8 mouse cellular contexts compared by ENCODE assay signal in the genomic region with DNA sequence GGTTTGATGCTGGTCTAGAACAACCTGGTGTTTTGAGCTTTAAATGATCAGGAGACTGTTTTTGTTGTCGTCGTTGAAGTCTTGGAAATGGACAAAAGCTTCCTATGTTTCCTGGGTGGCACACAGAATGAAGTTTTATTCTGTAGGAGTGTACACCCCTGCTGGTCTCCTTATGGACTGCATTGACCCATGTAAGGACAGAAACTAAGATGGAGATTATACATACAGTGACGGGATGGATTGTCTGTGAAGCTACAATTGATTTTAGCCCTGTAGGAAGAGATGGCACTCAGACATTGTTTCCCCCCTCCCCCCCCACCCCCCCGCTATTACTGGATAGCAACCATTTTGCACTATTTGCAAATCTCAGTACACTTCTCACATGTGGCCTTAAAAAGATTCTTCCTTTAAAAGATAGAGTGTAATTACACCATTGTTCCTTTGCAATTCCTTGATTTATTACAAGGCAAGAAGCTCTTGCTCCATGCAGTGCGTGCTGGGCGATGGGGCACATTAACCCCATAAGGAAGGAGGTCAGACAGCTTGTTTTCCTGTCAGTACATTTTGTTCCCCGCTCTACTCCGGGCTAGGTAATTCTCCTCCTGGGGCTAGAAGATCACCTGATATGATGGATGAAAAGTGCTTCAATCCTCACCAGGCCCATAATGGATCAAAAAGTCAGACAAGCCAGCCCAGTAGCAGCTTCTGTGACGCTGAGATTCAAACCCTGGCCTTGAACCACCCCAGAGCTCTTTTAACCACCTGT. TPM values are rescaled to one million over a fixed set of nuclear protein-coding genes. Genes with fewer than 3 reads are reported as not detected.
DNase-seq lines count a peak whose midpoint lies in the region; ATAC-seq and TF ChIP-seq lines count a peak whose summit lies in the region.

No protein-coding gene starts in this region.

- no peaks in the 10 kb centered on the region for H3K36me3 ChIP-seq in heart, embryonic 16.5 days (ENCODE audit: control insufficient read depth, insufficient read depth)
- peaks cover 0 to 10% of the 10 kb centered on the region in 2 experiments; a peak in 2 of 4 replicates for H3K36me3 ChIP-seq in MEL (ENCODE audit: control insufficient read depth in 1 of 2, insufficient read depth in 2 of 2, low read length in 2 of 2)
- no peaks in the 10 kb centered on the region for H3K36me3 ChIP-seq in forebrain, embryonic 10.5 days (replicated peaks)
- no peaks in the 10 kb centered on the region for H3K36me3 ChIP-seq in liver, embryonic 12.5 days
- no peaks in the 10 kb centered on the region for H3K36me3 ChIP-seq in stomach, embryonic 14.5 days (ENCODE audit: control insufficient read depth, insufficient read depth, low read length)

- WGBS in heart, embryonic 16.5 days = 34% methylated on average over 9 of the region's 9 CpGs
- 43% methylated on average over 9 of the region's 9 CpGs for WGBS in forebrain, embryonic 10.5 days
- WGBS in liver, embryonic 12.5 days (ENCODE audit: insufficient replicate concordance) = 31% methylated on average over 9 of the region's 9 CpGs
- WGBS in stomach, embryonic 14.5 days = 24% methylated on average over 9 of the region's 9 CpGs

- TF ChIP-seq EP300 in MEL (IDR thresholded peaks at IDR 0.05; ENCODE audit: low read depth in 1 of 2, low read length in 2 of 2) = no peak

- H3K27ac ChIP-seq in heart, embryonic 16.5 days (ENCODE audit: low read length) = peak overlapping the region; percentile 39; the same call in 1 of the 2 replicates
- H3K27ac ChIP-seq in MEL (ENCODE audit: control insufficient read depth, low read depth, low read length) = no peak overlapping the region
- peak overlapping the region; percentile 91 for H3K27ac ChIP-seq in forebrain, embryonic 10.5 days
- 0 out of 2 replicates have a peak overlapping the region, but pooled peaks have one; percentile 26 for H3K27ac ChIP-seq in liver, embryonic 12.5 days
- no peak overlapping the region for H3K27ac ChIP-seq in stomach, embryonic 14.5 days (ENCODE audit: low read length)

- H3K4me2 ChIP-seq in heart, embryonic 16.5 days (ENCODE audit: low read depth, low read length) = peak overlapping the region; percentile 91
- H3K4me2 ChIP-seq in liver, embryonic 12.5 days = peak overlapping the region; percentile 82
- H3K4me2 ChIP-seq in stomach, embryonic 14.5 days (replicated peaks; ENCODE audit: low read depth, low read length) = peak overlapping the region; percentile 58

- peak overlapping the region; percentile 60 for H3K9ac ChIP-seq in heart, embryonic 16.5 days (ENCODE audit: low read length)
- H3K9ac ChIP-seq in MEL (ENCODE audit: control insufficient read depth, low read depth, low read length, poor library complexity, severe bottlenecking) = 0 out of 2 replicates have a peak overlapping the region, but pooled peaks have one; percentile 40
- H3K9ac ChIP-seq in liver, embryonic 12.5 days = peak overlapping the region; percentile 40; the same call in 1 of the 2 replicates
- no peak overlapping the region for H3K9ac ChIP-seq in stomach, embryonic 14.5 days (replicated peaks; ENCODE audit: low read depth, low read length)

- H3K4me3 ChIP-seq in heart, embryonic 16.5 days (ENCODE audit: low read length) = peak overlapping the region; percentile 81
- peak overlapping the region; percentile 51 to 99 for H3K4me3 ChIP-seq in MEL (ENCODE audit: control insufficient read depth in 1 of 2, insufficient read depth in 1 of 2, low read depth in 2 of 2, low read length in 2 of 2)
- peak overlapping the region; percentile 85 for H3K4me3 ChIP-seq in forebrain, embryonic 10.5 days
- H3K4me3 ChIP-seq in liver, embryonic 12.5 days = peak overlapping the region; percentile 78
- H3K4me3 ChIP-seq in stomach, embryonic 14.5 days (ENCODE audit: low read depth, low read length) = peak overlapping the region; percentile 57

- H3K79me2 ChIP-seq in MEL (ENCODE audit: control insufficient read depth, insufficient read depth, low read length, poor library complexity) = peaks cover 11% of the 10 kb centered on the region

- no peaks in the 10 kb centered on the region for H3K27me3 ChIP-seq in heart, embryonic 16.5 days (ENCODE audit: control insufficient read depth, insufficient read depth, low read length)
- peaks cover 0 to 21% of the 10 kb centered on the region in 2 experiments; a peak in 2 of 4 replicates for H3K27me3 ChIP-seq in MEL (ENCODE audit: control insufficient read depth in 1 of 2, insufficient read depth in 2 of 2, low read length in 2 of 2)
- no peaks in the 10 kb centered on the region for H3K27me3 ChIP-seq in forebrain, embryonic 10.5 days (ENCODE audit: poor library complexity, severe bottlenecking)
- H3K27me3 ChIP-seq in liver, embryonic 12.5 days (replicated peaks) = 0 out of 2 replicates have a peak, but pooled peaks cover 3% of the 10 kb centered on the region
- no peaks in the 10 kb centered on the region for H3K27me3 ChIP-seq in stomach, embryonic 14.5 days (ENCODE audit: control insufficient read depth, insufficient read depth, low read length)

- TF ChIP-seq CTCF in MEL (IDR thresholded peaks at IDR 0.05 in 2 of 3, conservative IDR thresholded peaks at IDR 0.05 in 1 of 3; ENCODE audit: control insufficient read depth in 1 of 3, insufficient read depth in 1 of 3, low read depth in 2 of 3, low read length in 3 of 3, poor library complexity in 1 of 3, severe bottlenecking in 1 of 3) = no peak

- peaks cover 8% of the 10 kb centered on the region for H3K4me1 ChIP-seq in heart, embryonic 16.5 days (ENCODE audit: control insufficient read depth, insufficient read depth, low read length)
- peaks cover 0 to 8% of the 10 kb centered on the region in 2 experiments; a peak in 2 of 4 replicates for H3K4me1 ChIP-seq in MEL (ENCODE audit: control insufficient read depth in 1 of 2, insufficient read depth in 2 of 2, low read length in 2 of 2)
- H3K4me1 ChIP-seq in forebrain, embryonic 10.5 days = peaks cover 22% of the 10 kb centered on the region
- peaks cover 25% of the 10 kb centered on the region for H3K4me1 ChIP-seq in liver, embryonic 12.5 days
- peaks cover 6% of the 10 kb centered on the region; the same call in 1 of the 2 replicates for H3K4me1 ChIP-seq in stomach, embryonic 14.5 days (ENCODE audit: control insufficient read depth, insufficient read depth, low read length)

- no peak for TF ChIP-seq POLR2A in MEL (IDR thresholded peaks at IDR 0.05; ENCODE audit: control insufficient read depth in 1 of 2, insufficient read depth in 1 of 2, low read depth in 1 of 2, low read length in 2 of 2, poor library complexity in 1 of 2)

- no peak for ATAC-seq in heart, embryonic 16.5 days (replicated peaks; ENCODE audit: extremely low read depth, insufficient read depth, low FRiP score)
- peak; percentile 52 for ATAC-seq in liver, embryonic 12.5 days
- no peak; the same call in 1 of the 2 replicates for ATAC-seq in stomach, embryonic 14.5 days (ENCODE audit: insufficient number of reproducible peaks, insufficient read depth, low FRiP score, low read depth)

- H3K9me3 ChIP-seq in heart, embryonic 16.5 days (replicated peaks; ENCODE audit: control insufficient read depth, low read length) = no peaks in the 10 kb centered on the region
- H3K9me3 ChIP-seq in MEL (replicated peaks; ENCODE audit: insufficient read depth, low read length) = no peaks in the 10 kb centered on the region
- no peaks in the 10 kb centered on the region for H3K9me3 ChIP-seq in forebrain, embryonic 10.5 days
- no peaks in the 10 kb centered on the region for H3K9me3 ChIP-seq in liver, embryonic 12.5 days (replicated peaks)
- H3K9me3 ChIP-seq in stomach, embryonic 14.5 days (ENCODE audit: control insufficient read depth, low read depth, low read length) = no peaks in the 10 kb centered on the region

- no peak for DNase-seq in heart, adult 8-10 months (ENCODE audit: low spot score)
- no peak for DNase-seq in MEL (ENCODE audit: low read depth, low spot score)
- DNase-seq in forebrain, embryonic 10.5 days (ENCODE audit: extremely low spot score, low spot score) = no peak
- no peak for DNase-seq in urinary bladder, adult 2 months (ENCODE audit: low spot score)
- DNase-seq in urinary bladder, postnatal 10 days (ENCODE audit: low spot score) = no peak

- no peak for TF ChIP-seq RAD21 in MEL (IDR thresholded peaks at IDR 0.05; ENCODE audit: low read depth, low read length)

TF ChIP-seq in MEL, 35 proteins besides CTCF, POLR2A, EP300 and RAD21:
- TF ChIP-seq POLR2AphosphoS2 (IDR thresholded peaks at IDR 0.05; ENCODE audit: low read length) (no peak), USF2 (IDR thresholded peaks at IDR 0.05; ENCODE audit: borderline replicate concordance in 1 of 2, insufficient read depth in 1 of 2, low read depth in 1 of 2, low read length in 2 of 2) (no peak), GABPA (IDR thresholded peaks at IDR 0.05; ENCODE audit: low read depth, low read length) (no peak), MYB (IDR thresholded peaks at IDR 0.05; ENCODE audit: low read depth, low read length) (no peak), GATA1 (IDR thresholded peaks at IDR 0.05; ENCODE audit: low read depth, low read length) (no peak), KAT2A (conservative IDR thresholded peaks at IDR 0.05; ENCODE audit: low read depth, low read length) (no peak), ETS1 (IDR thresholded peaks at IDR 0.05; ENCODE audit: low read depth, low read length) (no peak), USF1 (IDR thresholded peaks at IDR 0.05; ENCODE audit: low read depth, low read length) (no peak), MXI1 (IDR thresholded peaks at IDR 0.05; ENCODE audit: low read depth, low read length) (no peak), E2F4 (IDR thresholded peaks at IDR 0.05; ENCODE audit: borderline replicate concordance, low read depth, low read length) (no peak), TBP (IDR thresholded peaks at IDR 0.05; ENCODE audit: low read depth, low read length) (no peak), MAFK (IDR thresholded peaks at IDR 0.05; ENCODE audit: borderline replicate concordance, low read depth, low read length) (no peak), CHD2 (IDR thresholded peaks at IDR 0.05; ENCODE audit: low read length) (no peak)
TF ChIP-seq in MEL: peak in this region for 0.

RNA-seq across cellular contexts. Expression of gene Lars2, which starts 0.6 kb away (rescaled TPM):
- polyA plus RNA-seq in heart, embryonic 16.5 days (2015; fragmentation: Nextera tagmentation; extraction: Ambion mirVana) = 547 and 728 TPM in 2 replicates
- 100 to 1,000 TPM in 1 of 4 experiments, 10 to 100 TPM in 3; 34.5 to 140 (median 60.6) TPM for total RNA-seq in heart, adult 8-10 months (2022)
- total RNA-seq in MEL (2012; rRNA removed) = 10,095 and 12,669 TPM in 2 replicates
- polyA plus RNA-seq in MEL (2012; ENCODE audit: insufficient read depth in 1 of 2, insufficient read length in 2 of 2, low read depth in 1 of 2, low replicate concordance in 2 of 2, missing spikeins in 1 of 2) = 100 to 1,000 TPM; 634 to 684 TPM
- polyA plus RNA-seq in forebrain, embryonic 10.5 days (2016; fragmentation: Nextera tagmentation; extraction: Ambion mirVana) = 701 and 878 TPM in 2 replicates
- polyA plus RNA-seq in liver, embryonic 12.5 days (2016; fragmentation: Nextera tagmentation; extraction: Ambion mirVana) = 788 and 796 TPM in 2 replicates
- polyA plus RNA-seq in stomach, embryonic 14.5 days (2014; fragmentation: Nextera tagmentation; extraction: Ambion mirVana) = 1,824 and 1,882 TPM in 2 replicates
- 280 and 1,738 TPM in 2 replicates for polyA plus RNA-seq in urinary bladder, adult 2 months (2012; rRNA removed)

Comparison
In these comparisons a context has a peak if more than half of its experiments do, and no peak if none do; other contexts are left out.
1. H3K27ac ChIP-seq: peak in heart, embryonic 16.5 days (single experiment), forebrain, embryonic 10.5 days (single experiment) and liver, embryonic 12.5 days (single experiment); none in MEL (single experiment) and stomach, embryonic 14.5 days (single experiment).
2. Peak in every context shown above with its lines, with median percentiles within 50 percentile points of each other: H3K4me2 ChIP-seq and H3K4me3 ChIP-seq.